Mouse (Mus musculus) limb, embryonic 12.5 days (tissue): ENCODE results near the gene Csad. TPM values are rescaled to one million over a fixed set of nuclear protein-coding genes. Genes with fewer than 3 reads are reported as not detected.
"Not testable (repeated sequence)": the region's sequence is repeated elsewhere in the genome, so short reads cannot be mapped to it uniquely, and the experiment has no call there.

Source experiments
- ATAC-seq: fragments of 200-750 bp; cut with Nextera tagmentation; 2 replicates; pipeline ENCODE4 v1.8.0; 2017; ENCODE audit warnings: low read depth, moderate TSS enrichment; ENCODE audit not compliant: insufficient number of reproducible peaks, insufficient read depth, low FRiP score, low TSS enrichment
- H3K27ac ChIP-seq: fragments of 300-500 bp; sonication (generic); 2 replicates; pipeline ENCODE4 v1.5.1; 2016; ENCODE audit warnings: mild to moderate bottlenecking, moderate library complexity
- H3K27me3 ChIP-seq: fragments of 300-500 bp; sonication (generic); 2 replicates; pipeline ENCODE4 v1.6.1; 2016; ENCODE audit warnings: mild to moderate bottlenecking, moderate library complexity
- H3K36me3 ChIP-seq: fragments of 300-500 bp; sonication (generic); 2 replicates; pipeline ENCODE4 v1.6.1; 2016; ENCODE audit warnings: mild to moderate bottlenecking, moderate library complexity
- H3K4me1 ChIP-seq: fragments of 300-500 bp; sonication (generic); replicated peaks from 2 replicates; pipeline ENCODE4 v1.6.1; 2016
- H3K4me2 ChIP-seq: fragments of 300-500 bp; sonication (generic); 2 replicates; pipeline ENCODE4 v1.6.1; 2016; ENCODE audit warnings: mild to moderate bottlenecking, moderate library complexity
- H3K4me3 ChIP-seq: fragments of 300-500 bp; sonication (generic); replicated peaks from 2 replicates; pipeline ENCODE4 v1.5.1; 2016; ENCODE audit warnings: mild to moderate bottlenecking
- H3K9ac ChIP-seq: fragments of 300-500 bp; sonication (generic); replicated peaks from 2 replicates; pipeline ENCODE4 v1.6.1; 2016; ENCODE audit warnings: mild to moderate bottlenecking, moderate library complexity
- H3K9me3 ChIP-seq: fragments of 300-500 bp; sonication (generic); 2 replicates; pipeline ENCODE4 v1.6.1; 2016; ENCODE audit warnings: mild to moderate bottlenecking, moderate library complexity
- WGBS: fragments of 180-500 bp; shearing (Covaris S2); methylation state at CpG from one replicate; pipeline ENCODE4 v1.1.7; 2016; 5-methylcytosine and 5-hydroxymethylcytosine counted together
- polyA plus RNA-seq: library from polyadenylated mRNA; unstranded; fragments of >200 nt; fragmentation: Nextera tagmentation; extraction: Ambion mirVana; gene quantifications from 2 replicates; pipeline ENCODE4 v1.2.1, GENCODE M21; 2016

Gene Csad
- polyA plus RNA-seq, 1 experiment from 2014 or later, result 72.9 TPM

GRCm38 (mm10) chr15:102176571-102177316, 27.8 kb downstream of the Csad start:
- Histone ChIP-seq H3K27ac (no peak overlapping the region), H3K27me3 (no peaks in the 10 kb centered on the region), H3K36me3 (peaks cover 40% of the 10 kb centered on the region; the same call in 1 of the 2 replicates), H3K9me3 (peaks cover 5% of the 10 kb centered on the region; the same call in 1 of the 2 replicates), H3K4me2 (no peak overlapping the region), H3K4me3 (no peak overlapping the region), H3K4me1 (no peaks in the 10 kb centered on the region), H3K9ac (no peak overlapping the region)
- no peak for ATAC-seq
- 89% methylated on average over 7 of the region's 7 CpGs for WGBS

DNA sequence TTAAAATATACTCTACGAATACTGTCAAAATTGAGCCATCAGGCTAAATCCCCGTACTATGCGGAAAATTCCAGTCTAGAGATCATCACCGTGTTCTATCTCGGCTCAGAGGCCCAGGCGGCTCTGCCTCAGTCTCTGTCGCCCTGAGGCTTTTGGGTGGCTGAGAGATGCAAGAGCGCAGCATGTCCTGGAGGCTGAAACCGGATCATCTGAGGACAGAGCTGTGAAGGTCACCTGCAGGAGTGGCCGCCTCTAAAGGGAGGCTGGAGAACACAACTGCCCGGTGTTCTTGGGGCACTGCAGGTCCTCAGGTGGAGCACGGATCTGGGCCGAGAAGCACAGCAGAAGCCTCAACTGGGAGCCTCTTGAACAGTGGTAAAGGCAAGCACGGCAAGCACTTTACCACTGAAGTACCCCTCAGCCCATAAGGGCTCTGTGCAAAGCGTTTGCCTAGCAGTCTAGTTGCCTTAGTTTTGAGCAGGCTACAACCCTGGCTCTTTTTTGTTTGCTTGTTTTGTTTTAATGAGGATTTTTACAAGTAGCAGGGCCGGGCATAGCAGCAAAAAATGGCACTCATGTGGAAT, 28.7 kb downstream of the Csad start:
- no peak overlapping the region for H3K9ac ChIP-seq
- no peaks in the 10 kb centered on the region for H3K4me1 ChIP-seq
- no peaks in the 10 kb centered on the region for H3K27me3 ChIP-seq
- ATAC-seq, result no peak
- peaks cover 40% of the 10 kb centered on the region; the same call in 1 of the 2 replicates for H3K36me3 ChIP-seq
- 81% methylated on average over 16 of the region's 16 CpGs for WGBS
- peaks cover 5% of the 10 kb centered on the region; the same call in 1 of the 2 replicates for H3K9me3 ChIP-seq
- H3K27ac ChIP-seq, result 0 out of 2 replicates have a peak overlapping the region, but pooled peaks have one; percentile 12
- no peak overlapping the region for H3K4me3 ChIP-seq
- no peak overlapping the region for H3K4me2 ChIP-seq

- Histone ChIP-seq H3K4me2 (no peak overlapping the region), H3K9me3 (peaks cover 5% of the 10 kb centered on the region; the same call in 1 of the 2 replicates), H3K36me3 (peaks cover 27% of the 10 kb centered on the region; the same call in 1 of the 2 replicates), H3K4me3 (no peak overlapping the region), H3K9ac (no peak overlapping the region), H3K4me1 (0 out of 2 replicates have a peak, but pooled peaks cover under 1% of the 10 kb centered on the region), H3K27me3 (no peaks in the 10 kb centered on the region), H3K27ac (no peak overlapping the region)
- no peak for ATAC-seq
- 85% methylated on average over 3 of the region's 3 CpGs for WGBS
These were observed 30.9 kb downstream of the Csad start for GRCm38 (mm10) chr15:102173581-102173980.

GRCm38 (mm10) chr15:102169064-102169463, 35.5 kb downstream of the Csad start:
- Histone ChIP-seq H3K27me3 (no peaks in the 10 kb centered on the region), H3K36me3 (no peaks in the 10 kb centered on the region; the same call in 1 of the 2 replicates), H3K4me2 (no peak overlapping the region), H3K4me1 (peaks cover 23% of the 10 kb centered on the region), H3K4me3 (no peak overlapping the region), H3K27ac (no peak overlapping the region), H3K9me3 (no peaks in the 10 kb centered on the region), H3K9ac (no peak overlapping the region)
- WGBS, result 49% methylated on average over 2 of the region's 2 CpGs
- ATAC-seq, result no peak

DNA sequence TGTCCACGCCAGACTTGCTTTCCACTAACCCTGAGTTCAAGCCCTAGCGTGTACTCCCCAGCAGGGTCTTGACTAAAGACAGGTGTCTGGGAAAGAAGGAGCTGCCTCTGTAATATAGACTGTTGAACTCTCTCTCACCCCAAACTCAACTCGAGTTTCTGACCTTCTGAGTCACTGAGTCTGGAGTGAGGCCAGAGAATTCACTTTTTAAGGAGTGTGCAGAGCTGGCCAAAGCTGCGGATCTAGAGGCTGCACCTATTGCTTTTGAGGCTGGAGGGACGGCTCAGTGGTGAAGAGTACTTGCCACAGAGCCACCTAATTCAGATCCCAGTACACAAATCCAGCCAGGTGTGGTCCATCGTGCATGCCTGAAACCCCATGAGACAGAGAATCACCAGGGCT, 36.9 kb downstream of the Csad start:
- H3K4me2 ChIP-seq, result 0 out of 2 replicates have a peak overlapping the region, but pooled peaks have one; percentile 6

DNA sequence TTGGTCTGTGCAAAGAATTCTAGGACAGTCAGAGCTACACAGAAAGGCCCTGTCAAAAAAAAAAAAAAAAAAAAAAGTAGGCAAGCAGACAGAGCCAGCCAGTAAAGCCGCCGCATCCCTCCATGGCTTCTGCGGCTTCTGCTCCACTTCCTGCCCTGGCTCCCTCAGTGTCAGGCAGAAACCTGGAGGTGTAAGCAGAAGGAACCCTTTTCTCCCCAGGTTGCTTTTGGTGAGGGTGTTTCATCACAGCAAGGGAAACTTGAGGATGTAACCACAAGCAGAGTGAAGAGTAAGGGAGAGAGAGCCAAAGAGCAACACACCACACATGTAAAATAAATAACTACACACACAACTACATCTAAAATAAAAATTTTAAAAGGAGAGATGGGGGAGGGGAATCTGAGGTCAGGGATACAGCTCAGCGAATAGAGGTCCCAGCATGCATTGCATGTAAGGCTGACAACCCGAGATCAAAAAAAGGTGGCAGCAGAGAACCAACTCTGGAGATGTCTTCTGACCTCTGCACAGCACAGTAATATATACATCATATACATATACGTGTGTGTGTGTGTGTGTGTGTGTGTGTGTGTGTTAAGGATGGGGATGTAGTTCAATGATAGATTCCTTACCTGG, 38.9 kb downstream of the Csad start:
- no peaks in the 10 kb centered on the region; the same call in 1 of the 2 replicates for H3K36me3 ChIP-seq
- no peak overlapping the region for H3K4me2 ChIP-seq
- 0 out of 2 replicates have a peak overlapping the region, but pooled peaks have one; percentile 41 for H3K27ac ChIP-seq
- H3K4me1 ChIP-seq, result peaks cover 23% of the 10 kb centered on the region
- no peak overlapping the region for H3K9ac ChIP-seq
- ATAC-seq, result no peak
- 46% methylated on average over 6 of the region's 6 CpGs for WGBS
- H3K9me3 ChIP-seq, result no peaks in the 10 kb centered on the region
- H3K27me3 ChIP-seq, result no peaks in the 10 kb centered on the region
- H3K4me3 ChIP-seq, result no peak overlapping the region

More for the DNA sequence above, 36.9 kb downstream of the Csad start:
- no peaks in the 10 kb centered on the region; the same call in 1 of the 2 replicates for H3K36me3 ChIP-seq
- WGBS, result 28% methylated on average over 6 of the region's 6 CpGs
- H3K27ac ChIP-seq, result peak overlapping the region; percentile 50
- ATAC-seq, result peak; percentile 69
- no peaks in the 10 kb centered on the region for H3K9me3 ChIP-seq
- H3K4me1 ChIP-seq, result peaks cover 23% of the 10 kb centered on the region
- H3K9ac ChIP-seq, result no peak overlapping the region
- H3K4me3 ChIP-seq, result no peak overlapping the region
- no peaks in the 10 kb centered on the region for H3K27me3 ChIP-seq

- whole genome bisulfite sequencing, result 64% methylated on average over 3 of the region's 3 CpGs
- H3K27ac ChIP-seq, result no peak overlapping the region
- no peaks in the 10 kb centered on the region for H3K9me3 ChIP-seq
- no peaks in the 10 kb centered on the region for H3K27me3 ChIP-seq
- H3K4me3 ChIP-seq, result no peak overlapping the region
- ATAC-seq, result no peak
- H3K4me1 ChIP-seq, result peaks cover 23% of the 10 kb centered on the region
- H3K4me2 ChIP-seq, result no peak overlapping the region
- no peaks in the 10 kb centered on the region for H3K36me3 ChIP-seq
- H3K9ac ChIP-seq, result no peak overlapping the region
These were observed 40.4 kb downstream of the Csad start for GRCm38 (mm10) chr15:102163900-102164693.

GRCm38 (mm10) chr15:102160415-102161060, 44.0 kb downstream of the Csad start:
- 52% methylated on average over 27 of the region's 27 CpGs for WGBS

DNA sequence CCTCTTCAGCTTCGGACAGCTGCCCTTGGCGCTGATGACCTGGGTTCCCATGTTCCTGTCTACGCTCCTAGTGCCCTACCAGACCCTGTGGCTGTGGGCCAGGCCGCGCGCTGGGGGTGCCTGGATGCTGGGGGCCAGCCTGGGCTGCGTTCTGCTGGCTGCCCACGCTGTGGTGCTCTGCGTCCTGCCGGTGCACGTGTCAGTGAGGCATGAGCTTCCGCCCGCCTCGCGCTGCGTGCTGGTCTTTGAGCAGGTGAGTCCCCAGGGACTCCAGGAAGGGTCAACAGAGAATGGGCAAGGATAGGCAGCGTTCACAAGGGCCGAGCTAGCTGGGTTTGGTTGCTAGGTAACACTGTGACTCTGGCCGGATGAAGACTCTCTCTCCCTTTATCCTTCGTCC, 47.7 kb downstream of the Csad start:
- Histone ChIP-seq H3K4me2 (no peak overlapping the region), H3K27me3 (no peaks in the 10 kb centered on the region), H3K36me3 (no peaks in the 10 kb centered on the region), H3K9me3 (no peaks in the 10 kb centered on the region), H3K4me1 (no peaks in the 10 kb centered on the region), H3K9ac (0 out of 2 replicates have a peak overlapping the region, but pooled peaks have one; percentile 31), H3K4me3 (no peak overlapping the region), H3K27ac (no peak overlapping the region)
- WGBS, result 51% methylated on average over 20 of the region's 20 CpGs
- ATAC-seq, result no peak

More at GRCm38 (mm10) chr15:102160415-102161060, 44.0 kb downstream of the Csad start:
- Histone ChIP-seq H3K36me3 (no peaks in the 10 kb centered on the region), H3K4me3 (no peak overlapping the region), H3K9ac (no peak overlapping the region), H3K27ac (no peak overlapping the region), H3K27me3 (no peaks in the 10 kb centered on the region), H3K9me3 (no peaks in the 10 kb centered on the region), H3K4me1 (peaks cover 2% of the 10 kb centered on the region; the same call in 1 of the 2 replicates), H3K4me2 (no peak overlapping the region)
- ATAC-seq, result no peak

DNA sequence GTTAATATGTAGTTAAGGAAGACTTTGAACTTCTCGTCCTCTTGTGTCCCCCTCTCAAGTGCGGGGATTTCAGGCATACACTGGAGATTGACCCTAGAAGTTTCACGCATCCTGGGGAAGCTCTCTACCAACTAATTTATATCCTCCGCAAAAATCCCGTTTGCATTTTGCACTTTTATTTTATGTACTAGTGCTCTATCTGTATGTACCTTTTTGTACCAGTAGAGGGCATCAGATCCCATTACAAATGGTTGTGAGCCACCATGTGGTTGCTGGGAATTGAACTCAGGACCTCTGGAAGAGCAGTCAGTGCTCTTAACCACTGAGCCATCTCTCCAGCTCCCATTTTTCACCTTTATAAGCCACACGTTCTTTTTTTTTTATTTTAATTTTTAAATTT, 49.5 kb downstream of the Csad start:
- H3K4me1 ChIP-seq, H3K9ac ChIP-seq, H3K4me3 ChIP-seq, H3K27ac ChIP-seq, H3K4me2 ChIP-seq, ATAC-seq, H3K9me3 ChIP-seq, H3K27me3 ChIP-seq, H3K36me3 ChIP-seq: not testable (repeated sequence)
- WGBS, result 91% methylated on average over 6 of the region's 6 CpGs
